Mouse (Mus musculus): ENCODE data around the gene Akap9.

Akap9 gene

GRCm38 (mm10) chr5:3952498-3952897 lies 24.6 kb downstream of the Akap9 start:
- no peak for TF ChIP-seq GATA4 (IDR thresholded peaks at IDR 0.05; ENCODE audit: insufficient replicate concordance, low read length)

DNA sequence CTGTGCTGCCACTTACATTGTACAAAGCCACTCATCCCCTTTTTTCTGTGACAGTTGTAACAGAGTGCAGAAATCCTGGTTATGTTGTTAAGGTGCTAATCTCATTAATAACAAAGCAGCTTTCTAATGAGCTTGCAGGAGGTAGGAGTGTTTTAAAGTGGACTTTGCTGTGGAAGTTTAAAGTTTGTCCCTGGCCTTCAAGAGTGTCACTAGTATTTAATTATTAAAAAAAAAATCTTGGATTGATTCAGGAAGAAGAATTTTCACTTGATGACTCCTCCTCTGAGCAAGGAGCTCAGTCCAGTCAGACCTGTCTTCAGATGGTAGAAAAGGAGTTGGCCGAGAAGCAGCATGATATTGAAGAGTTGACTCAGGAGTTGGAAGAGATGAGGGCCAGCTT lies 26.7 kb downstream of the Akap9 start:
- no peak for TF ChIP-seq GATA4 (IDR thresholded peaks at IDR 0.05; ENCODE audit: insufficient replicate concordance, low read length)

DNA sequence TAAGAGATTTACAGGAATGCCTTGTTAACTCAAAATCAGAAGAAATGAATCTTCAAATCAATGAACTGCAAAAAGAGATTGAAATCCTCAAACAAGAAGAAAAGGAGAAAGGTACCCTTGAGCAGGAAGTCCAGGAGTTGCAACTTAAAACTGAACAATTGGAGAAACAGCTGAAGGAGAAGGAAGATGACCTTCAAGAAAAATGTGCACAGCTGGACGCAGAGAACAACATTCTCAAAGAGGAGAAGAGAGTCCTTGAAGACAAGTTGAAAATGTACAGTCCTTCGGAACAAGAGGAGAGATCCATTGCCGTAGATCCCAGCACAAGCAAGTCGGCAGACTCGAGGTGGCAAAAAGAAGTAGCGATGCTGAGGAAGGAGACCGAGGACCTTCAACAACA lies 33.4 kb downstream of the Akap9 start:
- no peak for TF ChIP-seq GATA4 (IDR thresholded peaks at IDR 0.05; ENCODE audit: insufficient replicate concordance, low read length)

GRCm38 (mm10) chr5:3968415-3968814 lies 40.6 kb downstream of the Akap9 start:
- no peak for TF ChIP-seq GATA4 (IDR thresholded peaks at IDR 0.05; ENCODE audit: insufficient replicate concordance, low read length)

DNA sequence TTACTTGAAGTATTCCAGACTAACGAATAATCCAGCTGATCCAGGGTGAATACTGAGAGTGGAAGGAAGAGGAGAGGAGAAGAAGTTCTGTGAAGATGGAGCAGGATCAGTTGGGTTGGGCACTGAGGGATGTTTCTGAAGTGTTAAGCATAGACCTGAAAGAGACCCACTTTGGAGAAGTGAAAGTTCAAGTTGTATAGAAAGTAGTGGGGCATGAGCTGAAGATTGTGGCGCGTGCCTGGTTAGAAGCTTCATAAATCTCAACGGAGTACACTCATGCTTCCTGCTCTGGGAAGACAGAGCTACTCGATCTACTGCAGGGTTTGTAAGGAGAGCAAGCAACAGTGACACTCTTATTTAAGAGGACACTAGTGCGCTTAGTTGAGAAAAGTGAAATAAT lies 41.3 kb downstream of the Akap9 start:
- TF ChIP-seq GATA4 (IDR thresholded peaks at IDR 0.05; ENCODE audit: insufficient replicate concordance, low read length), result no peak

DNA sequence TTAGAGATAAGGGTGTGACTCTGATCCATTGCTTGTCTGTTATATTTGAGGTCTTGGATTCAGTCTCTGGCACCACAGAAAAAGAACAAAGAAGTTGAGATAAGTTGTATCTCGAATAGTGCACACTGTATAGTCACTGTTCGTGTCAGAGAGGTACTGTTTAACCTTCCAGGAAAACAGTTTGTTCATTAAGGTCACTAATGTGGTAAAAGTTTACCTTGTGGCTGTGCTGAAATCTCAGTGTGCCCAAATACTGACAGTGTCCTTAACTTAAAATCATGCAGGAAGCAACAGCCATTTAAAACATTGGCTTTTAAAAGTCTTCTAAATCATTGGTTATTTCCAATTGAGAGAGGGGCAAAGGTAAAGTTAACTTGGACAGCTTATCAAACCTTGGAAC lies 43.1 kb downstream of the Akap9 start:
- TF ChIP-seq GATA4 (IDR thresholded peaks at IDR 0.05; ENCODE audit: insufficient replicate concordance, low read length), result no peak

DNA sequence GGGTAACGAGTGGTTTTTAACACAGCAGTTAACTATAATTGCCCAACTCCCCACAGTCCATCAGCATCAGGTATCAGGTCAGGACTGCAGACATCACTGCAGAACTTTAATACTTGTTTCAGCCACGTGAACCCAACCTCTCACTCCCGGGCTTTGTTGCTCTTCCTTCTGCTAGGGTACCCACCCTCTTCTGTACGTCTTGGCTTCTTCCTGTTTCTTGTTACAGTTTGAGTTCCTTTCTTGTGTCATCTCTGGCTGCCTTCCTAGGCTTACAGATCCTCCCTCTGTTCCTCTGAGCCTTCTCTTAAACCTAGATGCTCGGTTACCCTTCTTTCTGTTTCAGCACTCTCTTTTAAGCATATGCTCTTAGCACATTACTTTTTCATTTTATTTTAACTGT lies 45.9 kb downstream of the Akap9 start:
- TF ChIP-seq GATA4 (IDR thresholded peaks at IDR 0.05; ENCODE audit: insufficient replicate concordance, low read length), result no peak

DNA sequence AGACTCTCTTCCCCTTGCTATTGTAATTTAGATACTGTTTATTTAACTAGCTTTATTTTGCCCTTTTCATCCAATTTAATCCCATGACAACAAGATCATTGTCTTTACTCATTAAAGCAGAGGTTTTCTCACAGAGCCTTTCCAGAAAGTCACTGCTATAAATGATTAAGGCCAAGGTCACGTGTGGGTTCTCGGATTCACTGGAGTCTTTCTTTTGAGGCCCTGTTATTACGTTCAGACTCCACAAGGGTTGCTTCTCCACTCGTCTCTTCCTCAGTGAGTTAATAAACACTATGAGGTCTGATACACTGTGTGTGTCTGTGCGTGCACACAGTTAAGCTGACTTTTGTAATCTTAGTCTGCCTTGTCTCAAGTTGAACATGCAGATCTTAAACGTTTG lies 47.0 kb downstream of the Akap9 start:
- TF ChIP-seq GATA4 (IDR thresholded peaks at IDR 0.05; ENCODE audit: insufficient replicate concordance, low read length), result no peak

DNA sequence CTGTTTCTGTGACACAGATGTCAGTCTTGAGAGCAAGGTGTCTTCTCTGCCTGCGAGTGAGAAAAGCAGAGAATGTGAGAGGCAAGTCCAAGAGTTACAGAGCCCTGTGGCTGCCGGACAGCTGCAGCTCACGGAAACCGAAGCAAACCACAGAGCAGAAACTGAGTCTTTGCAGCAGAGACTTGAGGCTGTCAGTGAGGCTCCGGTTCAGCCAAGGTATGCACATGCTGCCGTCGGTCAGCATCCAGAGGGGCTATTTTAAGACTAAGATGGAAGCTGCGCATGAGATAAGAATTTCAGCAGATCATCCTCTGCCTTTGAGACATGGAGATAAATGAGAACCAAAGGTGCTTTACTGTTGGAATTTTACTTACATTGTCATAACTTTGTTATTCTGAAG lies 48.3 kb downstream of the Akap9 start:
- TF ChIP-seq GATA4 (IDR thresholded peaks at IDR 0.05; ENCODE audit: insufficient replicate concordance, low read length), result no peak

GRCm38 (mm10) chr5:3977904-3978303 lies 50.0 kb downstream of the Akap9 start:
- no peak for TF ChIP-seq GATA4 (IDR thresholded peaks at IDR 0.05; ENCODE audit: insufficient replicate concordance, low read length)

- TF ChIP-seq GATA4 (IDR thresholded peaks at IDR 0.05; ENCODE audit: insufficient replicate concordance, low read length), result no peak
Measured at GRCm38 (mm10) chr5:3989608-3990007, 61.8 kb downstream of the Akap9 start.

GRCm38 (mm10) chr5:3990499-3990898 lies 62.6 kb downstream of the Akap9 start:
- TF ChIP-seq GATA4 (IDR thresholded peaks at IDR 0.05; ENCODE audit: insufficient replicate concordance, low read length), result no peak

DNA sequence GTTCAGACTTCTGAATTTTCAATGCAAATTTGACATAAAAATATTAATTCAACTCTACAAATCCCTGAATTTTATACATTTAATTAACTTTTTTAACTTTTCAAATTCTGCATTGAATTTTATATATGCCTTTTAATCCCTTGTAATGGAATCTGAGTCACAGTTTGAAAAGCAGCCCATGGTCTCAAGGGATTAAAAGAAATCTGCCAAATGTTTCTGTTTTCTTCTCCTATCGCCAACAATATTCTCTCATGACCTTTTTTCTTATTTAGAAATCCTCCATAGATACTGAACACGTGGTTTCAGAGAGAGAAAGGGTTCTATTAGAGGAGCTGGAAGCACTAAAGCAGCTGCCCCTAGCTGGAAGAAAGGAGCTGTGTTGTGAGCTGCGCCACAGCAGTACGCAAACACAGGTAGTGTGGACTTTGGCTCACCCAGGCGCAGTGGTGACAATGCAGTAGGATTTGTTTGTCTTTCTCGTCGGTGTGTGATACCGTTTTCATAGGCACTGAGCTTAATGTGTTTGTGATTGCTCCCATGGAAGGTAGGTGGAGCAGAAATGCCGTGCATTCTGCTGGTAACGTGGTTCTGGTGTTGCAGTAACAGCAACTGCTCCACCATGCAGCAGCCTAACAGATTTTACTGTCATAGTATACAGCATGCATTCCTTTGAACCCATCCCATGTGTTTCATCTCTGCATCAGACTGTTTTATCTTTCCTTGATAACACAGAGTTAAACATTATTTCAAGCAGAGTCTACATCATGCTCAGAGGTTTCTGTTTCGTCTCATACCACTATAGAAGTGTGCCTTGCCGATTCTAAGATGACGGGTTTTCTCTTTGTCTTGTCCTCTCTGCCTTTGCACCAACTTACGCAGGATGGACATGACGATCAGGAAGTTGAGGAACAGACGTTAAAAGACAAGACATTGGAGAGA lies 76.9 kb downstream of the Akap9 start:
- TF ChIP-seq GATA4 (IDR thresholded peaks at IDR 0.05; ENCODE audit: insufficient replicate concordance, low read length), result no peak

DNA sequence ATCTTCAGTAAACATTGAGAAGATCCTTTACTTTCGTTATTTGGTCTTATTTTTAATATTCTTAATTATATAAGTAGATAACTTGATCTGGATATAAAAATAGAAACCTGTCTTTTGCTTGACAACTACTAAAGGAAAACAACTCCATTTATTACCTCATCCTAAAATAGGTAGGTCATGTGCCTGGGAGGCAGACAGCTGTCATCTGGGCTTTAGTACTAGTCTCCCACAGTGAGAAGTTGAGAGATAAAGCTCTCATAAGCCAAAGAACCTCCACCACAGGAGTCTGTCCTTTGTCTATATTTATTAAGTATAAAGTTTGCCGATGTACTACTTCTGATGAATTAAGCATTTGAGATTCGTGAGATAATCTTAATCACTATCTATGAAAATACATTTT lies 78.8 kb downstream of the Akap9 start:
- TF ChIP-seq GATA4 (IDR thresholded peaks at IDR 0.05; ENCODE audit: insufficient replicate concordance, low read length), result no peak

DNA sequence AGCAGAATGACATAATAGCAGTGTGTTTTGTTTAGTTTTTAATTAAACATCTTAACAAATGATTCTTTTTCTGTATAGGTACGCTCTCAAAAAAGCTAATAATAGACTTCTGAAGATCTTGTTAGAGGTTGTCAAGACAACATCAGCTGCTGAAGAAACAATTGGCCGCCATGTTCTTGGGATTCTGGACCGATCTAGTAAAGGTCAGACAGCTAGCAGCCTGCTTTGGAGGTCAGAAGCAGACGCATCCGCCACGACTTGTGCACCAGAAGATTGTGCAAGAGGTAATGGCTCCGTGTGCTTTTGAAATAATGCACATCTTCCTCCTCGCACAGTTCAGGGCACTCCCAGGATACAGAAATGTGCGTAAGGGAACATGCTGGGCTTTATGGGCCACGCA lies 80.4 kb downstream of the Akap9 start:
- no peak for TF ChIP-seq GATA4 (IDR thresholded peaks at IDR 0.05; ENCODE audit: insufficient replicate concordance, low read length)

GRCm38 (mm10) chr5:4009540-4009939 lies 81.7 kb downstream of the Akap9 start:
- TF ChIP-seq GATA4 (IDR thresholded peaks at IDR 0.05; ENCODE audit: insufficient replicate concordance, low read length), result no peak

DNA sequence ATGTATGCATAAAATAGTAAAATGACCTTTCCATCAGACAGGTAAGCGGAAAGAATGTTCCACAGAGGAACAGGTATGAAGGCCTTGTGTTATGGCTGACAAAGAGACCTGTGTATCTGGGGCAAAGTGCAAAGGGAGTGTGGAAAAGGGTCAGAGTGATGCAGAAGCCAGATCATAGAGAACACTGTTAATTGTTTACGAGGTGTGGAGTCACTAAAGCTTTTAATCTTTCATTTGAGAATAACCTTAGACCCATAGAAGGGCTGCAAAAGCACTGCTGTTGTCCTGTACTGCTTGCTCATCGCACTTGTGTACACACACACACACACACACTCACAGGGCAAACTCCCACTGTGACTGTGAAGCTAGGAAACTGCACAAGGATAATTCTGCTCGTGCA lies 91.5 kb downstream of the Akap9 start:
- TF ChIP-seq GATA4 (IDR thresholded peaks at IDR 0.05; ENCODE audit: insufficient replicate concordance, low read length), result no peak
